Mouse (Mus musculus): ENCODE measurements around the gene Smpd4. TPM values are rescaled to one million over a fixed set of nuclear protein-coding genes. Genes with fewer than 3 reads are reported as not detected.

Smpd4 gene
- total RNA-seq, 2 experiments from 2014 or later = 7.5 to 9.0 TPM

Other genes starting within 250 kb of the Smpd4 start
- 10 to 100 TPM; 15.2 to 16.5 TPM for gene Snap29, start 213.4 kb upstream of the Smpd4 start, total RNA-seq (2021)
- gene Pi4ka, start 213.0 kb upstream of the Smpd4 start, total RNA-seq (2021) = 10 to 100 TPM; 15.9 to 20.4 TPM
- 10 to 100 TPM; 19.2 to 21.6 TPM for gene Crkl, start 167.4 kb upstream of the Smpd4 start, total RNA-seq (2021)
- under 1 TPM; 0.18 to 0.35 TPM for gene Aifm3, start 129.7 kb upstream of the Smpd4 start, total RNA-seq (2021)
- 10 to 100 TPM; 19.2 to 23.6 TPM for gene Lztr1, start 110.7 kb upstream of the Smpd4 start, total RNA-seq (2021)
- 10 to 100 TPM; 12.8 to 14.5 TPM for gene Thap7, start 88.2 kb upstream of the Smpd4 start, total RNA-seq (2021)
- gene Lrrc74b, start 58.1 kb upstream of the Smpd4 start, total RNA-seq (2021) = 1 to 10 TPM; 1.2 to 2.0 TPM
- 1 to 10 TPM; 8.7 to 9.1 TPM for gene P2rx6, start 57.5 kb upstream of the Smpd4 start, total RNA-seq (2021)
- under 1 TPM; 0.32 to 0.36 TPM for gene Slc7a4, start 36.1 kb upstream of the Smpd4 start, total RNA-seq (2021)
- gene Ccdc74a, start 27.1 kb downstream of the Smpd4 start, total RNA-seq (2021) = 1 to 10 TPM in 1 of 2 experiments, under 1 TPM in 1; 0.77 to 1.6 TPM
- 10 to 100 TPM; 18.1 to 18.9 TPM for gene Med15, start 113.5 kb downstream of the Smpd4 start, total RNA-seq (2021)
- 10 to 100 TPM; 15.4 to 18.8 TPM for gene Klhl22, start 140.3 kb downstream of the Smpd4 start, total RNA-seq (2021)
- gene Scarf2, start 177.9 kb downstream of the Smpd4 start, total RNA-seq (2021) = 1 to 10 TPM; 4.7 to 5.4 TPM
- gene B830017H08Rik, start 213.8 kb downstream of the Smpd4 start, total RNA-seq (2021) = not detected
- gene Car15, start 219.0 kb downstream of the Smpd4 start, total RNA-seq (2021) = under 1 TPM; 0.79 to 0.88 TPM

Measured in gastrocnemius, postnatal 25 days (tissue).